Mouse (Mus musculus): ENCODE results near the gene Ralgds. TPM values are rescaled to one million over a fixed set of nuclear protein-coding genes. Genes with fewer than 3 reads are reported as not detected.
A peak's percentile ranks its signal among the peaks of the same experiment; 100 is the strongest.

Gene Ralgds
- polyA plus RNA-seq, 1 experiment from 2014 or later = 34.3 TPM

- H3K4me2 ChIP-seq = no peak overlapping the region
- H3K27ac ChIP-seq (ENCODE audit: low read depth) = no peak overlapping the region
- 88% methylated on average over 7 of the region's 7 CpGs for WGBS
Measured at GRCm38 (mm10) chr2:28596998-28597397, 84.1 kb downstream of the Ralgds start.

GRCm38 (mm10) chr2:28597733-28598547 is 85.0 kb downstream of the Ralgds start:
- WGBS = 73% methylated on average over 7 of the region's 7 CpGs
- Histone ChIP-seq H3K4me2 (no peak overlapping the region), H3K4me3 (ENCODE audit: low read depth, low read length) (no peak overlapping the region), H3K4me1 (ENCODE audit: insufficient read depth) (no peaks in the 10 kb centered on the region), H3K9ac (no peak overlapping the region), H3K36me3 (ENCODE audit: insufficient read depth) (no peaks in the 10 kb centered on the region), H3K27ac (ENCODE audit: low read depth) (no peak overlapping the region), H3K9me3 (ENCODE audit: low read depth, low read length) (no peaks in the 10 kb centered on the region), H3K27me3 (ENCODE audit: insufficient read depth, low read length) (no peaks in the 10 kb centered on the region)
- TF ChIP-seq CTCF (IDR thresholded peaks at IDR 0.05; ENCODE audit: low read depth) = no peak
- ATAC-seq (ENCODE audit: insufficient read depth) = peak; percentile 58; the same call in 1 of the 2 replicates
- no peak for DNase-seq

More at GRCm38 (mm10) chr2:28596998-28597397, 84.1 kb downstream of the Ralgds start:
- no peaks in the 10 kb centered on the region for H3K36me3 ChIP-seq (ENCODE audit: insufficient read depth)
- H3K9ac ChIP-seq = no peak overlapping the region
- H3K4me1 ChIP-seq (ENCODE audit: insufficient read depth) = no peaks in the 10 kb centered on the region
- no peaks in the 10 kb centered on the region for H3K27me3 ChIP-seq (ENCODE audit: insufficient read depth, low read length)
- no peaks in the 10 kb centered on the region for H3K9me3 ChIP-seq (ENCODE audit: low read depth, low read length)
- peak; percentile 52 for TF ChIP-seq CTCF (IDR thresholded peaks at IDR 0.05; ENCODE audit: low read depth)
- peak; percentile 27 for DNase-seq
- no peak for ATAC-seq (ENCODE audit: insufficient read depth)
- no peak overlapping the region for H3K4me3 ChIP-seq (ENCODE audit: low read depth, low read length)

- no peak overlapping the region for H3K4me2 ChIP-seq
Measured at GRCm38 (mm10) chr2:28598692-28599568, 86.0 kb downstream of the Ralgds start.

GRCm38 (mm10) chr2:28599569-28599900 is 86.6 kb downstream of the Ralgds start:
- Histone ChIP-seq H3K4me1 (ENCODE audit: insufficient read depth) (no peaks in the 10 kb centered on the region), H3K4me2 (no peak overlapping the region), H3K36me3 (ENCODE audit: insufficient read depth) (no peaks in the 10 kb centered on the region), H3K9me3 (ENCODE audit: low read depth, low read length) (no peaks in the 10 kb centered on the region), H3K27ac (ENCODE audit: low read depth) (no peak overlapping the region), H3K9ac (no peak overlapping the region), H3K4me3 (ENCODE audit: low read depth, low read length) (no peak overlapping the region), H3K27me3 (ENCODE audit: insufficient read depth, low read length) (no peaks in the 10 kb centered on the region)
- TF ChIP-seq CTCF (IDR thresholded peaks at IDR 0.05; ENCODE audit: low read depth) = no peak
- WGBS = 59% methylated on average over 6 of the region's 6 CpGs
- no peak for ATAC-seq (ENCODE audit: insufficient read depth)
- no peak for DNase-seq

More at GRCm38 (mm10) chr2:28598692-28599568, 86.0 kb downstream of the Ralgds start:
- no peak for DNase-seq
- H3K9ac ChIP-seq = no peak overlapping the region
- peak overlapping the region; percentile 16; the same call in 1 of the 2 replicates for H3K27ac ChIP-seq (ENCODE audit: low read depth)
- no peak overlapping the region for H3K4me3 ChIP-seq (ENCODE audit: low read depth, low read length)
- H3K27me3 ChIP-seq (ENCODE audit: insufficient read depth, low read length) = no peaks in the 10 kb centered on the region
- ATAC-seq (ENCODE audit: insufficient read depth) = no peak
- TF ChIP-seq CTCF (IDR thresholded peaks at IDR 0.05; ENCODE audit: low read depth) = no peak
- H3K4me1 ChIP-seq (ENCODE audit: insufficient read depth) = no peaks in the 10 kb centered on the region
- no peaks in the 10 kb centered on the region for H3K36me3 ChIP-seq (ENCODE audit: insufficient read depth)
- WGBS = 51% methylated on average over 12 of the region's 12 CpGs
- H3K9me3 ChIP-seq (ENCODE audit: low read depth, low read length) = no peaks in the 10 kb centered on the region

- H3K4me2 ChIP-seq = no peak overlapping the region
- TF ChIP-seq CTCF (IDR thresholded peaks at IDR 0.05; ENCODE audit: low read depth) = no peak
- no peaks in the 10 kb centered on the region for H3K36me3 ChIP-seq (ENCODE audit: insufficient read depth)
Measured at GRCm38 (mm10) chr2:28601720-28602590, 89.0 kb downstream of the Ralgds start.

More at GRCm38 (mm10) chr2:28601720-28602590, 89.0 kb downstream of the Ralgds start:
- H3K27ac ChIP-seq (ENCODE audit: low read depth) = no peak overlapping the region
- H3K4me3 ChIP-seq (ENCODE audit: low read depth, low read length) = no peak overlapping the region
- H3K9me3 ChIP-seq (ENCODE audit: low read depth, low read length) = no peaks in the 10 kb centered on the region
- peak; percentile 41; the same call in 1 of the 2 replicates for ATAC-seq (ENCODE audit: insufficient read depth)
- no peak overlapping the region for H3K9ac ChIP-seq
- H3K27me3 ChIP-seq (ENCODE audit: insufficient read depth, low read length) = no peaks in the 10 kb centered on the region
- 41% methylated on average over 12 of the region's 12 CpGs for WGBS
- no peaks in the 10 kb centered on the region for H3K4me1 ChIP-seq (ENCODE audit: insufficient read depth)
- no peak for DNase-seq

Other genes starting within 250 kb of the Ralgds start
- gene Ppp1r26, start 66.3 kb upstream of the Ralgds start, polyA plus RNA-seq (2014; fragmentation: Nextera tagmentation; extraction: Ambion mirVana) = 5.9 and 6.8 TPM in 2 replicates
- gene 1700007K13Rik, start 46.8 kb upstream of the Ralgds start, polyA plus RNA-seq (2014; fragmentation: Nextera tagmentation; extraction: Ambion mirVana) = 1.3 TPM in 1 of 2 replicates, not detected in the other
- 58.5 and 59.9 TPM in 2 replicates for gene Mrps2, start 45.1 kb upstream of the Ralgds start, polyA plus RNA-seq (2014; fragmentation: Nextera tagmentation; extraction: Ambion mirVana)
- 0.41 and 0.76 TPM in 2 replicates for gene Gbgt1, start 16.2 kb upstream of the Ralgds start, polyA plus RNA-seq (2014; fragmentation: Nextera tagmentation; extraction: Ambion mirVana)
- gene Gm10134, start 7.0 kb upstream of the Ralgds start, polyA plus RNA-seq (2014; fragmentation: Nextera tagmentation; extraction: Ambion mirVana) = 1.2 and 2.4 TPM in 2 replicates
- not detected in 2 replicates for gene Cel, start 50.3 kb downstream of the Ralgds start, polyA plus RNA-seq (2014; fragmentation: Nextera tagmentation; extraction: Ambion mirVana)
- gene Gtf3c5, start 70.6 kb downstream of the Ralgds start, polyA plus RNA-seq (2014; fragmentation: Nextera tagmentation; extraction: Ambion mirVana) = 33.9 and 41.9 TPM in 2 replicates
- 0.51 and 0.69 TPM in 2 replicates for gene Gfi1b, start 108.9 kb downstream of the Ralgds start, polyA plus RNA-seq (2014; fragmentation: Nextera tagmentation; extraction: Ambion mirVana)
- 19.9 and 22.2 TPM in 2 replicates for gene Tsc1, start 128.1 kb downstream of the Ralgds start, polyA plus RNA-seq (2014; fragmentation: Nextera tagmentation; extraction: Ambion mirVana)
- gene Spaca9, start 186.6 kb downstream of the Ralgds start, polyA plus RNA-seq (2014; fragmentation: Nextera tagmentation; extraction: Ambion mirVana) = 1.8 and 2.5 TPM in 2 replicates
- 0.61 and 0.93 TPM in 2 replicates for gene Ak8, start 187.0 kb downstream of the Ralgds start, polyA plus RNA-seq (2014; fragmentation: Nextera tagmentation; extraction: Ambion mirVana)